Mouse (Mus musculus) midbrain, postnatal 0 days (tissue): ENCODE data around the gene Wiz. TPM values are rescaled to one million over a fixed set of nuclear protein-coding genes. Genes with fewer than 3 reads are reported as not detected.

Experiments used
- ATAC-seq: fragments of 200-750 bp; cut with Nextera tagmentation; 2 replicates; pipeline ENCODE4 v1.8.0; 2017; ENCODE audit warnings: moderate number of reproducible peaks, mild to moderate bottlenecking, moderate TSS enrichment, moderate library complexity; ENCODE audit not compliant: low FRiP score
- DNase-seq: peaks from one replicate; pipeline ENCODE4 v3.0.0-alpha.2; 2015; ENCODE audit warnings: low spot score
- H3K27ac ChIP-seq: fragments of 300-500 bp; sonication (generic); 2 replicates; pipeline ENCODE4 v1.5.1; 2014; ENCODE audit warnings: low read depth, mild to moderate bottlenecking, low read length, mixed read lengths
- H3K27me3 ChIP-seq: fragments of 300-500 bp; sonication (generic); 2 replicates; pipeline ENCODE4 v1.6.1; 2014; ENCODE audit warnings: low read length, control low read depth, mixed read lengths; ENCODE audit not compliant: insufficient read depth
- H3K36me3 ChIP-seq: fragments of 300-500 bp; sonication (generic); 2 replicates; pipeline ENCODE4 v1.6.1; 2014; ENCODE audit warnings: low read length, control low read depth, mixed read lengths; ENCODE audit not compliant: insufficient read depth
- H3K4me1 ChIP-seq: fragments of 300-500 bp; sonication (generic); 2 replicates; pipeline ENCODE4 v1.6.1; 2014; ENCODE audit warnings: mild to moderate bottlenecking, control low read depth, antibody characterized with exemption, low read length, mixed read lengths; ENCODE audit not compliant: insufficient read depth
- H3K4me2 ChIP-seq: fragments of 300-500 bp; sonication (generic); 2 replicates; pipeline ENCODE4 v1.6.1; 2014; ENCODE audit warnings: low read depth, mild to moderate bottlenecking, low read length, mixed read lengths; ENCODE audit not compliant: poor library complexity, severe bottlenecking
- H3K4me3 ChIP-seq: fragments of 300-500 bp; sonication (generic); 2 replicates; pipeline ENCODE4 v1.5.1; 2014; ENCODE audit warnings: low read depth, mild to moderate bottlenecking, low read length, moderate library complexity
- H3K9ac ChIP-seq: fragments of 300-500 bp; sonication (generic); replicated peaks from 2 replicates; pipeline ENCODE4 v1.6.1; 2014; ENCODE audit warnings: mild to moderate bottlenecking, low read length, moderate library complexity, mixed read lengths; ENCODE audit not compliant: poor library complexity, severe bottlenecking
- H3K9me3 ChIP-seq: fragments of 300-500 bp; sonication (generic); 2 replicates; pipeline ENCODE4 v1.6.1; 2016; ENCODE audit warnings: low read length, control low read depth
- CTCF ChIP-seq: IDR thresholded peaks from 2 replicates; pipeline ENCODE4 v1.5.1; 2016; ENCODE audit warnings: antibody characterized with exemption, mild to moderate bottlenecking
- WGBS: fragments of 180-500 bp; shearing (Covaris S2); extraction: QIAGEN DNeasy Blood & Tissue Kit; methylation state at CpG from one replicate; pipeline ENCODE4 v1.1.7; 2014; 5-methylcytosine and 5-hydroxymethylcytosine counted together
- microRNA-seq: library from miRNA; unstranded; fragments of <30 nt; microRNA quantifications from one replicate; pipeline ENCODE4, GENCODE M21; 2016; ENCODE audit warnings: borderline number of aligned reads
- polyA plus RNA-seq: library from polyadenylated mRNA; unstranded; fragments of >200 nt; fragmentation: Nextera tagmentation; extraction: Ambion mirVana; gene quantifications from 2 replicates; pipeline ENCODE4 v1.2.1, GENCODE M21; 2015
- total RNA-seq: library from RNA; depleted of rRNA; stranded (reverse); fragments of >200 nt; gene quantifications from 2 replicates; pipeline ENCODE4 v1.2.3, GENCODE M21; 2014; rRNA removed

Wiz gene
- total and polyA plus RNA-seq, 2 experiments from 2014 or later = 41.3 to 68.0 TPM

DNA sequence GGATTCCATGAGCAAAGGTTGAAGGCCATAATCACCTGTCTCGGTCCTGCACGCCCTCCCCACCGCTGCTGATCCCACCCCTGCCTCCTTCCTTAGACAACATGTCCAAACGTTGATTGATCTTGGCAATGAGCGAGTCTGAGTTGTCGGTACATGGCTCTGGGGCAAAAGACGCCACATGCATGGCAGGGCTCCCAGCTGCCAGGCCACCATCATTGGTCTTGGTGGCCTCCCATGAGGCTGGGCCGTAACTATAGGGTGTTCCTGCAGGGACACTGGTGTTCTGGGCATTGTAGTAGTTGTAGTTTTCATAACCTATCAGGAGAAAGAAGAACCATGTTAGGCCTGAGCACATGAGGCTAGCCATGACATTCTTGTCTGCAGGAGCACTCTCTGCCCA, 72.2 kb downstream of the Wiz start:
- Histone ChIP-seq H3K9ac (no peak overlapping the region), H3K9me3 (no peaks in the 10 kb centered on the region), H3K27me3 (no peaks in the 10 kb centered on the region), H3K27ac (no peak overlapping the region), H3K4me2 (no peak overlapping the region), H3K36me3 (peaks cover 57% of the 10 kb centered on the region), H3K4me3 (no peak overlapping the region), H3K4me1 (peaks cover 2% of the 10 kb centered on the region; the same call in 1 of the 2 replicates)
- 96% methylated on average over 8 of the region's 8 CpGs for WGBS
- TF ChIP-seq CTCF = no peak
- ATAC-seq (no peak), DNase-seq (no peak)

DNA sequence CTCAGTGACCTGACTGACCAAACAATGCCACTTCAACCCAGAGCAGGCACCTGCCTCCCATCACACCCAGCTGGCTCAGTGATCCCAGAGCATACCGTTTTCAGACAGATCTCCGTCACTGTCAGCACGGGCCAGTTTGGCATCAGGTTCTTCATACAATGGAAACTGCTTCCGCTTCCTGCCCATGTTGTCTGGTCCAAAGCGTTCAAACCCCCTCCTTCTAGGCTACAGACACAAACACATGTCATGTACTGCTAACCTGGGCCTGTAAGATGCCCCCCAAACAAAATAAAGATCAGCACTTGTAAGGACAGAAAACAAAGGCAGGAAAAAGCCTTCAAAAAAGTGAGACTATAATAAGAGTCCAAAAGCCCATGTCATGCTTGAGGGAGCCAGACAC, 73.7 kb downstream of the Wiz start:
- no peak overlapping the region for H3K9ac ChIP-seq
- ATAC-seq (no peak), DNase-seq (no peak)
- 94% methylated on average over 5 of the region's 5 CpGs for WGBS
- H3K27ac ChIP-seq = no peak overlapping the region
- H3K4me3 ChIP-seq = no peak overlapping the region
- no peak overlapping the region for H3K4me2 ChIP-seq
- peaks cover 71% of the 10 kb centered on the region for H3K36me3 ChIP-seq
- no peaks in the 10 kb centered on the region for H3K27me3 ChIP-seq
- no peak for TF ChIP-seq CTCF
- no peaks in the 10 kb centered on the region for H3K9me3 ChIP-seq
- H3K4me1 ChIP-seq = no peaks in the 10 kb centered on the region; the same call in 1 of the 2 replicates

DNA sequence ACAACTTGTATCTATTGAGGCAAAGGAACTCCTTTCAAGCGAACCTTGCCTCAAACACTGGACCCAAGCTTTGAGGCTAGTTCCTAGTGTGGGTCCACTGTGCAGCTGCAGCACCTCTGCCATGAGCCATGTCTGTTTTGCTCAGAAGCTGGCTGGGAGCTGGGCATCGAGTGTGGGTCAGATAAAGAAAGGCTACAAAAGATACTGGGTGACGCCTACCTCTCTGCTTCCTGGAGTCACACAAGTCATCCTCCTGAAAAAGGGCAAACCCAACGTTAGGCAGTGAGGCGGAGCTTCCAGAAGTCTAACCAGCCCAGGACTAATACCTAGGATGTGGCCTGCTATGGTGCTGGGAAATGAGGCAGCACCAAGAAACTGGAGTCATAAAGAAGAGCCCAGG, 75.3 kb downstream of the Wiz start:
- H3K9me3 ChIP-seq = no peaks in the 10 kb centered on the region
- H3K27ac ChIP-seq = no peak overlapping the region
- no peak overlapping the region for H3K4me3 ChIP-seq
- no peak overlapping the region for H3K4me2 ChIP-seq
- no peaks in the 10 kb centered on the region for H3K27me3 ChIP-seq
- WGBS = 84% methylated on average over 5 of the region's 5 CpGs
- TF ChIP-seq CTCF = no peak
- H3K4me1 ChIP-seq = no peaks in the 10 kb centered on the region; the same call in 1 of the 2 replicates
- peaks cover 88% of the 10 kb centered on the region for H3K36me3 ChIP-seq
- H3K9ac ChIP-seq = no peak overlapping the region
- no peak for DNase-seq
- ATAC-seq = no peak

DNA sequence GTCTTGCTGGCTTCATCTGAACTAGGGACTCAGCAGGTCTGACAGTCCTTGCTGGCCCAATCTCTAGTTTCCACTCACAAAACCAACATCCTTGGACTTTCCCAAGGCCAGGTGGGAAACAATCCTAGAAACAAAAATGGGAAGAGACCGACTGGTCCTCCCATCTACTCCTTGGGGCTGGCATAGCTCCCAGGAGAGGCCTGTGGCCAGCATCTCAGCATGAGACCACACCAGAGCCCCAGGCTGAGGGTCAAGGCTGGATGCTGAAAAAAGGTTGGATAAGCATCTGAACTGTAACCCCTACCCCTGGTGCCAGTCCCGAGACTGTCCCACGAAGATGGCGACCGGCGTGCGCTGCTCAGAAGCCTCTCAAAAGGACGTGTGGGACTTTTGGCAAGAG, 76.4 kb downstream of the Wiz start:
- H3K27me3 ChIP-seq = no peaks in the 10 kb centered on the region
- H3K27ac ChIP-seq = no peak overlapping the region
- H3K9ac ChIP-seq = no peak overlapping the region
- no peaks in the 10 kb centered on the region for H3K9me3 ChIP-seq
- DNase-seq (no peak), ATAC-seq (no peak)
- TF ChIP-seq CTCF = no peak
- 96% methylated on average over 8 of the region's 8 CpGs for WGBS
- peaks cover 97% of the 10 kb centered on the region for H3K36me3 ChIP-seq
- no peak overlapping the region for H3K4me3 ChIP-seq
- H3K4me1 ChIP-seq = no peaks in the 10 kb centered on the region
- H3K4me2 ChIP-seq = no peak overlapping the region

DNA sequence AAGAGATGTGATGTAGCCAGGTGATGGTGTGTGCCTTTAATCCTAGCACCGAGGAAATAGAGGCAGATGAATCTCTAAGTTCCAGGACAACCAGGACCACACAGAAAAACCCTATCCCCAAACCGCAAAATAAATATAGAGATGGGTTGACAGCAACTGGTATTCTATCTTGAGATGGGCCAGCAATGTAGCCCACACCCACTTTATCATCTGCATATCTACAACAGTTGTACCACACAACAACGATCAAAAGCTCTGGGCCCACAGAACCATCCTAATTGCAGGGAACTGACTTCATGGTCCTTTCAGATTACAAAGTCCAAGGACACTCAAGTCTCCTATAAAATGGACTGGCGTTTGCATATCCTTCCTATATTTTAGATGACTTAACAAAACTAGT, 81.3 kb downstream of the Wiz start:
- DNase-seq (no peak), ATAC-seq (no peak)
- H3K4me1 ChIP-seq = no peaks in the 10 kb centered on the region
- H3K27ac ChIP-seq = no peak overlapping the region
- no peak for TF ChIP-seq CTCF
- peaks cover 81% of the 10 kb centered on the region for H3K36me3 ChIP-seq
- WGBS = 95% methylated on average over 4 of the region's 4 CpGs
- no peak overlapping the region for H3K4me3 ChIP-seq
- H3K9me3 ChIP-seq = no peaks in the 10 kb centered on the region
- H3K9ac ChIP-seq = no peak overlapping the region
- no peaks in the 10 kb centered on the region for H3K27me3 ChIP-seq
- no peak overlapping the region for H3K4me2 ChIP-seq

Small RNA genes within 50 kb of the gene (microRNA-seq; reads per million reads assigned to microRNA genes)
- gene Gm22201 = not detected

Other genes starting within 250 kb of the Wiz start
- gene Notch3, start 222.6 kb downstream of the Wiz start, total RNA-seq = 42.4 and 43.9 TPM in 2 replicates
- gene Notch3, start 222.6 kb downstream of the Wiz start, polyA plus RNA-seq = 5.2 and 5.7 TPM in 2 replicates
- 1.1 TPM in 2 replicates for gene Ephx3, start 199.9 kb downstream of the Wiz start, total RNA-seq
- gene Ephx3, start 199.9 kb downstream of the Wiz start, polyA plus RNA-seq = 0.70 and 0.80 TPM in 2 replicates
- 49.2 and 49.7 TPM in 2 replicates for gene Brd4, start 104.7 kb downstream of the Wiz start, total RNA-seq
- 68.0 and 81.6 TPM in 2 replicates for gene Brd4, start 104.7 kb downstream of the Wiz start, polyA plus RNA-seq
- gene Akap8, start 68.2 kb downstream of the Wiz start, total RNA-seq = 96.5 and 131 TPM in 2 replicates
- 66.8 and 81.1 TPM in 2 replicates for gene Akap8, start 68.2 kb downstream of the Wiz start, polyA plus RNA-seq
- gene Akap8l, start 38.8 kb downstream of the Wiz start, total RNA-seq = 69.9 and 83.6 TPM in 2 replicates
- gene Akap8l, start 38.8 kb downstream of the Wiz start, polyA plus RNA-seq = 113 and 117 TPM in 2 replicates
- 3.8 and 4.6 TPM in 2 replicates for gene Rasal3, start 14.1 kb upstream of the Wiz start, total RNA-seq
- 0.63 and 0.80 TPM in 2 replicates for gene Rasal3, start 14.1 kb upstream of the Wiz start, polyA plus RNA-seq
- not detected in 2 replicates for gene Pglyrp2, start 34.7 kb upstream of the Wiz start, total RNA-seq
- not detected in 2 replicates for gene Pglyrp2, start 34.7 kb upstream of the Wiz start, polyA plus RNA-seq
- gene Cyp4f39, start 63.3 kb upstream of the Wiz start, total RNA-seq = 1.3 and 1.6 TPM in 2 replicates
- gene Cyp4f39, start 63.3 kb upstream of the Wiz start, polyA plus RNA-seq = 0.90 and 1.3 TPM in 2 replicates
- gene Cyp4f17, start 116.6 kb upstream of the Wiz start, total RNA-seq = 15.2 and 15.4 TPM in 2 replicates
- 9.9 and 11.5 TPM in 2 replicates for gene Cyp4f17, start 116.6 kb upstream of the Wiz start, polyA plus RNA-seq
- 7.2 and 10.6 TPM in 2 replicates for gene Cyp4f16, start 147.1 kb upstream of the Wiz start, total RNA-seq
- 9.1 and 11.2 TPM in 2 replicates for gene Cyp4f16, start 147.1 kb upstream of the Wiz start, polyA plus RNA-seq
- gene Cyp4f37, start 231.9 kb upstream of the Wiz start, total RNA-seq = not detected in 2 replicates
- gene Cyp4f37, start 231.9 kb upstream of the Wiz start, polyA plus RNA-seq = not detected in 2 replicates